Mouse (Mus musculus) naive thymus-derived CD4-positive, alpha-beta T cell, adult 2 months (primary cell): ENCODE results near the gene Dph6.

Experiments
- DNase-seq: peaks from one replicate; pipeline ENCODE4 v3.0.0-alpha.2; 2011; ENCODE audit warnings: low read depth

Dph6 gene

DNA sequence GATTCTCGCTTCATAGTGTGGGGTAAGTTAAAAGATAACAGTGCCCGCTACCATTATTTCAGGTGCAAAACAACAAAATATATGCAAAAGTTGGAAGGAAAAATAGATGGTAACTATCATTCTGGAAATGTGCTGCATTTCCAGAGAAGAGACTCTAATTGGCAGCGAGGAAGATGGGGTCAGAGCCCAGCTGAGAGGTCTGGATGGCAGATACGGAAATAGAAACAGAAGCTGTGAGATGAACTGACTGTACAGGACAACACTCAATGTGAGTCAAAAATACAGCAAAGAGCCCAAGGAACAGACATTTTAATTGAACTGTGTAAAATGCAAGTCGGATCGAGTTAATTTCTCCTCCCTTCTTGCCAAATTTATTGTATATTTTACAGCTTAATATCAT lies 114.3 kb downstream of the Dph6 start:
- no peak for DNase-seq

- DNase-seq, result no peak
Observed at GRCm38 (mm10) chr2:114536032-114536431, 118.7 kb downstream of the Dph6 start.

DNA sequence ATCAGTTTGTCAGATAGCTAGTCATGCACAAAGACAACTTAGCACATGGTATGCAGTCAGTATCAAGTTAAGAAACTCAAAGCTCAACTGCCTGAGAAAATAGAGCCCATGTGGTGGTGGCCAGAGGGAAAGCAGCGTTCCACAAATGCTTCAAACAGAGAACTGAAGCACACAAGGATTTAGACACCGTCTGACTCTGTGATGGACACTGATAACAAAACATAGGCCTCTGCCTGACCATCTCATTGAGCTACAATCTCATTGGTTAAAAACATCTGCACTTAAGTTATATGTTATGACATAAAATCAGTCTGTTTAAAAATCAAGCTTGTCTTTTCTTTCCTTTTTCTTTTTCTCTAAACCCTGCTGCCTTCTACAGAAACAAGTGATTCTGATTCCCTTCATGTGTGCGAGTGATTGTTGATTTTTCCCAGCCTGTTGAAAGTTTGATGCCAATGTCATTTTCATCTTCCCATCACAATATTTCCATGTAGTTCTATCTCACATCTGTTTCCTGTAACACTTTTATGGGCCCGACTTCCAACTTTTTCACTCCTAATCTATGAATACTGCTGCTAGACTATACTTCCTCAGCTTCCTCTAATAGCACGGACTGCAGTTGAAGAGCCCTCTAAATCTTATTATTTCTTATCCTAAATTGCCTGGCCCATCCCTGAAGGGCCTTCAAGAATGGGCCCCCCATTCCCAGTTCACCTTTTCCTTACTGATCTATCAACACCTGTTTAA lies 123.6 kb downstream of the Dph6 start:
- no peak for DNase-seq

DNA sequence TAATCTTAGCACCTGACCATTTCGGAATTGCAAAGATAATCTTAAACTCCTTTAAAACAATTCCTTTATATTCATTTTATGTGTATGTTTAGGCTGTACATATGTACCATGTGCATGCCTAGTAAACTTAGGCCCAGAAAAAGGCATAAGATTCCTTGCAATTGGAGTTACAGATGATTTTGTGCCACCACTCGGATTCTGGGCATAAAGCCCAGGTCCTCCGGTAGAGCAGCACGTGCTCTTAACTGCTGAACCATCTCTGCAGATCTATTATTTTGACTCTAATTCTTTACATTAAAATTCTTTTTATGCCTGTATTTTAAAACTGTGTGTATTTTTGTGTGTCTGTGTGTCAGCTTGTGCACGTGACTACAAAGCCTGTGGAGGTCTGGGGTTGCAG lies 134.3 kb downstream of the Dph6 start:
- no peak for DNase-seq

GRCm38 (mm10) chr2:114519907-114520306 lies 134.9 kb downstream of the Dph6 start:
- DNase-seq, result no peak

GRCm38 (mm10) chr2:114492398-114492797 lies 162.4 kb downstream of the Dph6 start:
- no peak for DNase-seq

DNA sequence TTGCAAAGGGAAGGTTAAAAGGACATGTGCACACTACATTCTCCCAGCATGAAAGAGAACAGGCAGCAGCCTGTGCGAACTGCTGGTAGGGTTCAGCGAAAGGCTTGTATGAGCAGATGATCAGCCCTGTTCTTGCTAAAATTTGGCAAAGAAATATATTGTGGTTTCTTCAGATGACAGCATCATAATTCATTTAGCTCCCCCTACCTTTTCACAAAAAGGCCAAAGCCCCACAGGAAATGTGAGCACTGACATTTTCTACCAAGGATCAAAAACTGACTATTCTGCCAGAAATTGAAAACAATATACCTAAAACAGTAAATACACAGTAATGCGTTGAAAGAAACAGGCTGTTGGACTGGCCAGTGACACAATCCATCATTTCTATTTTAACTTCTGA lies 162.9 kb downstream of the Dph6 start:
- DNase-seq, result no peak

GRCm38 (mm10) chr2:114486980-114487379 lies 167.8 kb downstream of the Dph6 start:
- no peak for DNase-seq
